Mouse (Mus musculus): Measurements from ENCODE around the gene Cst3. TPM values are rescaled to one million over a fixed set of nuclear protein-coding genes. Genes with fewer than 3 reads are reported as not detected.

Gene Cst3
- total and polyA plus RNA-seq, 3 experiments = 36.9 to 105 (median 71.8) TPM

- H3K4me1 ChIP-seq (ENCODE audit: insufficient read depth, low read depth, low read length) = no peaks in the 10 kb centered on the region
- H3K9me3 ChIP-seq (replicated peaks) = no peaks in the 10 kb centered on the region
- H3K27me3 ChIP-seq (ENCODE audit: insufficient read depth, low read length) = no peaks in the 10 kb centered on the region
- H3K4me3 ChIP-seq (ENCODE audit: low read depth, low read length) = no peak overlapping the region
- no peaks in the 10 kb centered on the region for H3K36me3 ChIP-seq (replicated peaks)
- ATAC-seq (ENCODE audit: extremely low read depth, insufficient number of reproducible peaks, low FRiP score, poor library complexity, severe bottlenecking) (no peak), DNase-seq (ENCODE audit: low spot score) (no peak)
- TF ChIP-seq GATA1 (IDR thresholded peaks at IDR 0.05; ENCODE audit: borderline replicate concordance, low read length) = no peak
- no peak for TF ChIP-seq GATA2 (IDR thresholded peaks at IDR 0.05; ENCODE audit: borderline replicate concordance, low read depth, low read length)
- no peak for TF ChIP-seq CTCF (IDR thresholded peaks at IDR 0.05; ENCODE audit: low read depth, low read length)
- no peak for TF ChIP-seq TAL1 (conservative IDR thresholded peaks at IDR 0.05; ENCODE audit: low read depth, low read length)
Measured at GRCm38 (mm10) chr2:148838075-148838777, 37.3 kb downstream of the Cst3 start.

- no peaks in the 10 kb centered on the region for H3K27me3 ChIP-seq (ENCODE audit: insufficient read depth, low read length)
- no peaks in the 10 kb centered on the region for H3K4me1 ChIP-seq (ENCODE audit: insufficient read depth, low read depth, low read length)
- H3K4me3 ChIP-seq (ENCODE audit: low read depth, low read length) = no peak within 1 kb of the TSS
- ATAC-seq (ENCODE audit: extremely low read depth, insufficient number of reproducible peaks, low FRiP score, poor library complexity, severe bottlenecking) = no peak
- no peak for TF ChIP-seq GATA2 (IDR thresholded peaks at IDR 0.05; ENCODE audit: borderline replicate concordance, low read depth, low read length)
- TF ChIP-seq CTCF (IDR thresholded peaks at IDR 0.05; ENCODE audit: low read depth, low read length) = no peak
- TF ChIP-seq POLR2AphosphoS5 (IDR thresholded peaks at IDR 0.05; ENCODE audit: insufficient replicate concordance, low read depth, low read length) = no peak
- TF ChIP-seq GATA1 (IDR thresholded peaks at IDR 0.05; ENCODE audit: borderline replicate concordance, low read length) = no peak
- no peak for TF ChIP-seq TAL1 (conservative IDR thresholded peaks at IDR 0.05; ENCODE audit: low read depth, low read length)
- DNase-seq (ENCODE audit: low spot score) = no peak
- H3K36me3 ChIP-seq (replicated peaks) = no peaks in the 10 kb centered on the region
- no peaks in the 10 kb centered on the region for H3K9me3 ChIP-seq (replicated peaks)
Measured at GRCm38 (mm10) chr2:148834912-148835311, 40.6 kb downstream of the Cst3 start, which contains the start of gene Cst9. Gene Cst9 (plus strand): TSS chr2:148835147.

- Histone ChIP-seq H3K36me3 (replicated peaks) (no peaks in the 10 kb centered on the region), H3K27me3 (ENCODE audit: insufficient read depth, low read length) (no peaks in the 10 kb centered on the region), H3K4me3 (ENCODE audit: low read depth, low read length) (no peak overlapping the region), H3K9me3 (replicated peaks) (no peaks in the 10 kb centered on the region), H3K4me1 (ENCODE audit: insufficient read depth, low read depth, low read length) (no peaks in the 10 kb centered on the region)
- ATAC-seq (ENCODE audit: extremely low read depth, insufficient number of reproducible peaks, low FRiP score, poor library complexity, severe bottlenecking) (no peak), DNase-seq (ENCODE audit: low spot score) (no peak)
- TF ChIP-seq GATA1 (IDR thresholded peaks at IDR 0.05; ENCODE audit: borderline replicate concordance, low read length) = no peak
- TF ChIP-seq POLR2AphosphoS5 (IDR thresholded peaks at IDR 0.05; ENCODE audit: insufficient replicate concordance, low read depth, low read length) = no peak
- no peak for TF ChIP-seq GATA2 (IDR thresholded peaks at IDR 0.05; ENCODE audit: borderline replicate concordance, low read depth, low read length)
- no peak for TF ChIP-seq TAL1 (conservative IDR thresholded peaks at IDR 0.05; ENCODE audit: low read depth, low read length)
- no peak for TF ChIP-seq CTCF (IDR thresholded peaks at IDR 0.05; ENCODE audit: low read depth, low read length)
Measured at GRCm38 (mm10) chr2:148825986-148826385, 49.5 kb downstream of the Cst3 start.

Other genes with a start within 250 kb of the Cst3 start
- gene Nxt1, start 203.1 kb downstream of the Cst3 start, total RNA-seq (2014; fragmentation: Nextera tagmentation) = 22.5 and 43.9 TPM in 2 replicates
- gene Nxt1, start 203.1 kb downstream of the Cst3 start, total RNA-seq (2017) = 49.3 and 64.6 TPM in 2 replicates
- 29.5 and 33.0 TPM in 2 replicates for gene Nxt1, start 203.1 kb downstream of the Cst3 start, polyA plus RNA-seq (2012)
- 20.9 and 28.4 TPM in 2 replicates for gene Gzf1, start 194.7 kb downstream of the Cst3 start, total RNA-seq (2014; fragmentation: Nextera tagmentation)
- 24.7 and 27.8 TPM in 2 replicates for gene Gzf1, start 194.7 kb downstream of the Cst3 start, total RNA-seq (2017)
- 12.0 and 18.8 TPM in 2 replicates for gene Gzf1, start 194.7 kb downstream of the Cst3 start, polyA plus RNA-seq (2012)
- not detected in 2 replicates for gene Napb, start 143.2 kb downstream of the Cst3 start, total RNA-seq (2014; fragmentation: Nextera tagmentation)
- gene Napb, start 143.2 kb downstream of the Cst3 start, total RNA-seq (2017) = 0.16 TPM in 1 of 2 replicates, not detected in the other
- gene Napb, start 143.2 kb downstream of the Cst3 start, polyA plus RNA-seq (2012) = not detected in 2 replicates
- not detected in 2 replicates for gene Cstl1, start 125.3 kb downstream of the Cst3 start, total RNA-seq (2014; fragmentation: Nextera tagmentation)
- not detected in 2 replicates for gene Cstl1, start 125.3 kb downstream of the Cst3 start, total RNA-seq (2017)
- not detected in 2 replicates for gene Cstl1, start 125.3 kb downstream of the Cst3 start, polyA plus RNA-seq (2012)
- not detected in 2 replicates for gene Cst11, start 104.2 kb downstream of the Cst3 start, total RNA-seq (2014; fragmentation: Nextera tagmentation)
- gene Cst11, start 104.2 kb downstream of the Cst3 start, total RNA-seq (2017) = not detected in 2 replicates
- gene Cst11, start 104.2 kb downstream of the Cst3 start, polyA plus RNA-seq (2012) = not detected in 2 replicates
- not detected in 2 replicates for gene 8030411F24Rik, start 93.7 kb downstream of the Cst3 start, total RNA-seq (2014; fragmentation: Nextera tagmentation)
- 0.23 TPM in 1 of 2 replicates, not detected in the other for gene 8030411F24Rik, start 93.7 kb downstream of the Cst3 start, total RNA-seq (2017)
- not detected in 2 replicates for gene 8030411F24Rik, start 93.7 kb downstream of the Cst3 start, polyA plus RNA-seq (2012)
- gene Cst12, start 86.3 kb downstream of the Cst3 start, total RNA-seq (2014; fragmentation: Nextera tagmentation) = not detected in 2 replicates
- gene Cst12, start 86.3 kb downstream of the Cst3 start, total RNA-seq (2017) = not detected in 2 replicates
- gene Cst12, start 86.3 kb downstream of the Cst3 start, polyA plus RNA-seq (2012) = not detected in 2 replicates
- not detected in 2 replicates for gene Cst8, start 76.9 kb downstream of the Cst3 start, total RNA-seq (2014; fragmentation: Nextera tagmentation)
- gene Cst8, start 76.9 kb downstream of the Cst3 start, total RNA-seq (2017) = not detected in 2 replicates
- not detected in 2 replicates for gene Cst8, start 76.9 kb downstream of the Cst3 start, polyA plus RNA-seq (2012)
- not detected in 2 replicates for gene Cst13, start 55.6 kb downstream of the Cst3 start, total RNA-seq (2014; fragmentation: Nextera tagmentation)
- gene Cst13, start 55.6 kb downstream of the Cst3 start, total RNA-seq (2017) = 0.27 TPM in 1 of 2 replicates, not detected in the other
- not detected in 2 replicates for gene Cst13, start 55.6 kb downstream of the Cst3 start, polyA plus RNA-seq (2012)
- gene Cst9, start 40.5 kb downstream of the Cst3 start, total RNA-seq (2014; fragmentation: Nextera tagmentation) = not detected in 2 replicates
- not detected in 2 replicates for gene Cst9, start 40.5 kb downstream of the Cst3 start, total RNA-seq (2017)
- not detected in 2 replicates for gene Cst9, start 40.5 kb downstream of the Cst3 start, polyA plus RNA-seq (2012)
- not detected in 2 replicates for gene 9230104L09Rik, start 10.7 kb downstream of the Cst3 start, total RNA-seq (2014; fragmentation: Nextera tagmentation)
- gene 9230104L09Rik, start 10.7 kb downstream of the Cst3 start, total RNA-seq (2017) = not detected in 2 replicates
- gene 9230104L09Rik, start 10.7 kb downstream of the Cst3 start, polyA plus RNA-seq (2012) = not detected in 2 replicates
- not detected in 2 replicates for gene Gm1330, start 127.6 kb upstream of the Cst3 start, total RNA-seq (2014; fragmentation: Nextera tagmentation)
- not detected in 2 replicates for gene Gm1330, start 127.6 kb upstream of the Cst3 start, total RNA-seq (2017)
- not detected in 2 replicates for gene Gm1330, start 127.6 kb upstream of the Cst3 start, polyA plus RNA-seq (2012)
- gene Gm10750, start 141.5 kb upstream of the Cst3 start, total RNA-seq (2014; fragmentation: Nextera tagmentation) = not detected in 2 replicates
- 0.06 and 0.16 TPM in 2 replicates for gene Gm10750, start 141.5 kb upstream of the Cst3 start, total RNA-seq (2017)
- gene Gm10750, start 141.5 kb upstream of the Cst3 start, polyA plus RNA-seq (2012) = not detected in 2 replicates